ENCODE assay signal across 7 mouse cellular contexts in the genomic region with DNA sequence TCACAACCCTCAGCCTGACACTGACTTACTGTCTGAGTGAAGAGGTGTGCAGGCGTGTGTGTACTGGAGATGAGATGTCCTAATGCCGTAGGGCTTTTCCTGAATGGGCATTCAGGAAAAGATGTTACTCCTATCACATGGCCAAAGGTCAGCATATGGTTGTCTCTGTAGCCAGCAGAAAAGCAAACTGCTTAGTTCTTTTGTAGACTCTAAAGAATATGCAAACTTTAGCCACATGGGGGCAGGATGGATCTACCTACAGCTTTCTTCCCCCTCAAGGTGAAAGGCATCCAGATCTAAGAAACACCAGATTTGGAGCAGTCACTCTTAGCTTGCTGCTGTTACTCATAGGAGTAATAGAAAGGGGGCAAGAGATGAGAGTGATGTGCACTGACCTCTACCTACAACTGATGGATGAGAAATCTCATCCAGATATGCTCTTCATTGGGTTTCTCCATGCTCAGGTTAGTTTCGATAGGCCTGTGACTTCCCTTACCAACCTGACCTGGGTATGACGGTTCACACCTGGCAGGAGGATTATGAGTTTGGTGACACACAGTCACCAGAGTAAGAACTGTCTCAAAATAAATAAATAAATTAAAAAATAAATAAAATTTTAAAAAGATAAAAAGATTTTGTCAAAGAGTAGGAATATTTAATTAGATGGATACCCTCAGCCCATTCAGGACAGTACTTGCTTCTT.
DNase-seq lines count a peak whose midpoint lies in the region; ATAC-seq and TF ChIP-seq lines count a peak whose summit lies in the region.

No protein-coding gene starts in this region.

- DNase-seq in right cerebral cortex, postnatal 4 days = peak; percentile 32
- DNase-seq in right cerebral cortex, postnatal 25 days = no peak
- peak; percentile 74 for DNase-seq in adrenal gland, postnatal 14 days
- DNase-seq in lung, adult 2 months = peak; percentile 36
- peak; percentile 63 for DNase-seq in retina, postnatal 7 days (ENCODE audit: low read depth, low spot score)

- WGBS in hindbrain, embryonic 15.5 days = 72% methylated on average over 4 of the region's 4 CpGs
- 73% methylated on average over 4 of the region's 4 CpGs for WGBS in lung, adult 2 months

- ATAC-seq in hindbrain, embryonic 15.5 days (ENCODE audit: low FRiP score, low read depth) = peak; percentile 66

- no peaks in the 10 kb centered on the region for H3K9me3 ChIP-seq in hindbrain, embryonic 15.5 days

- no peaks in the 10 kb centered on the region for H3K36me3 ChIP-seq in hindbrain, embryonic 15.5 days

- H3K27me3 ChIP-seq in hindbrain, embryonic 15.5 days = no peaks in the 10 kb centered on the region

- H3K4me2 ChIP-seq in hindbrain, embryonic 15.5 days = no peak overlapping the region

- peak; percentile 58; the same call in 1 of the 2 replicates for TF ChIP-seq CTCF in cortical plate, adult 2 months (IDR thresholded peaks at IDR 0.05; ENCODE audit: extremely low read depth, insufficient read depth, low read length)
- TF ChIP-seq CTCF in lung, adult 2 months (IDR thresholded peaks at IDR 0.05; ENCODE audit: insufficient read depth, low read length) = peak; percentile 10; the same call in 1 of the 2 replicates

- no peak overlapping the region for H3K27ac ChIP-seq in cortical plate, adult 2 months (ENCODE audit: insufficient read depth, low read length)
- no peak overlapping the region for H3K27ac ChIP-seq in hindbrain, embryonic 15.5 days (replicated peaks)

- H3K4me1 ChIP-seq in cortical plate, adult 2 months (ENCODE audit: control insufficient read depth, insufficient read depth, low read length) = no peaks in the 10 kb centered on the region; the same call in 1 of the 2 replicates
- no peaks in the 10 kb centered on the region for H3K4me1 ChIP-seq in hindbrain, embryonic 15.5 days (replicated peaks)
- peaks cover 2% of the 10 kb centered on the region; the same call in 1 of the 2 replicates for H3K4me1 ChIP-seq in lung, adult 2 months (ENCODE audit: control insufficient read depth, insufficient read depth, low read length)

- no peak for TF ChIP-seq POLR2A in cortical plate, adult 2 months (IDR thresholded peaks at IDR 0.05; ENCODE audit: extremely low read depth, insufficient read depth, low read length)
- no peak for TF ChIP-seq POLR2A in lung, adult 2 months (IDR thresholded peaks at IDR 0.05; ENCODE audit: borderline replicate concordance, extremely low read depth, low read depth, low read length)

- H3K9ac ChIP-seq in hindbrain, embryonic 15.5 days = no peak overlapping the region

- H3K4me3 ChIP-seq in cortical plate, adult 2 months (ENCODE audit: insufficient read depth, low read length) = no peak overlapping the region
- H3K4me3 ChIP-seq in hindbrain, embryonic 15.5 days = no peak overlapping the region
- H3K4me3 ChIP-seq in lung, adult 2 months (replicated peaks; ENCODE audit: extremely low read depth, low read depth, low read length) = no peak overlapping the region
